Mouse (Mus musculus): ENCODE results near the gene Esrra.
"Not testable (repeated sequence)": the region's sequence is repeated elsewhere in the genome, so short reads cannot be mapped to it uniquely, and the experiment has no call there.

Gene Esrra

DNA sequence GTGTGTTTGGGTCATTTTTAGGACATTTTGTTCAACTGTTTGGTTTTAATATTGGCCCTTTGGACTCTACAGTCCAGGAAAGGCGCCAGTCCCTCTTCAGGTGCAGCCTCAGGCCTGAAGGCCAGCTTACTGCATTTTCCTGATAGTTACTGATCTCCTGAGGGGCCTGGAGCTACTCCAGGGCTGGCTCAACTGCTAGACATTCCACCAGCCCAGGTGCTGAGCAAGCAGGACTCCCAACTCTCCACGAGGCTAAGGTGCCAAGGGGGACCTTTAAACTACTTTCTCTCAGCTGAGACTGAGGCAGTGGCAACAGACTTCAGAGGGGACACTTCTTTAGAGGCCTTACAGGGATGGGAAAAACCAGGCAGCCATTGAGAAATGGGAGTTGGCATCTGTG lies 16.8 kb downstream of the Esrra start:
- no peak for DNase-seq (ENCODE audit: low spot score in 2 of 2)

DNA sequence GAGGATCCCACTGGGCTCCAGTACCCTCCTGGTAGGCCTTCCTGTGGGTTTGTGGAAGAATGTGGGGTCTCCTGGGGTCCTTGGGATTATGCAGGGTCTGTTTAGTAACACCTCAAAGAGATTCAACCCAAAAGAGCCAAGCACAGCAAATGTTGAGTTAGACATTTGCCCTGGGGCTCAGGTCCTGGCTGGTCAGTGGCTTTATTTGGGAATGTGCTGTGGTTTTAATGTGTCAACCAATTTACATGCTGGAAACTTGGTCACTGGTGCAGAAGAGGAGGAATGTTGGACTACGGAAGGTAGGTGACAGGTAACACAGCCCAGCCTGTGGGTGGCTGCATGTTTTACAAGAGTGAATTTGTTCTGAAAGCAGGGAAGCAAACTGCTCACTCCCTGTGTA lies 18.6 kb downstream of the Esrra start:
- no peak for DNase-seq (ENCODE audit: low spot score in 2 of 2)

DNA sequence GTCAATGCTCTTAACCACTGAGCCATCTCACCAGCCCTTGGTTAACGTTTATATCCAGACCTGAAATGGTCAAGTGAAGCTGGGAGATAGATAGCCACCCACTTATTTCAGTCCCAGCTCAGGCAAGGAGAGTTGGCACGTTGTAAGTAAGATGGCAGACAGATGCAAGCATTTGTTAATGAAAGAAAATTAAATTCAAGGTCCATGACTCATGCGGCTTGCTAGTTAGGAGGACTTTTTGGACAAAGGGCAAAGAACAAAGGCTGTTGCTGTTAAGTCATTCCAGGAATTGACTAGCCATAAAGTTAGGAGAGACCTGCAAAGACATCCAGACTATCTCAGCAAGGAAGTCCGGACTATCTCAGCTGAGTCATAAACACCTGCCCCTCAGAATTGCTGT lies 22.0 kb downstream of the Esrra start:
- no peak for DNase-seq (ENCODE audit: low spot score in 2 of 2)

DNA sequence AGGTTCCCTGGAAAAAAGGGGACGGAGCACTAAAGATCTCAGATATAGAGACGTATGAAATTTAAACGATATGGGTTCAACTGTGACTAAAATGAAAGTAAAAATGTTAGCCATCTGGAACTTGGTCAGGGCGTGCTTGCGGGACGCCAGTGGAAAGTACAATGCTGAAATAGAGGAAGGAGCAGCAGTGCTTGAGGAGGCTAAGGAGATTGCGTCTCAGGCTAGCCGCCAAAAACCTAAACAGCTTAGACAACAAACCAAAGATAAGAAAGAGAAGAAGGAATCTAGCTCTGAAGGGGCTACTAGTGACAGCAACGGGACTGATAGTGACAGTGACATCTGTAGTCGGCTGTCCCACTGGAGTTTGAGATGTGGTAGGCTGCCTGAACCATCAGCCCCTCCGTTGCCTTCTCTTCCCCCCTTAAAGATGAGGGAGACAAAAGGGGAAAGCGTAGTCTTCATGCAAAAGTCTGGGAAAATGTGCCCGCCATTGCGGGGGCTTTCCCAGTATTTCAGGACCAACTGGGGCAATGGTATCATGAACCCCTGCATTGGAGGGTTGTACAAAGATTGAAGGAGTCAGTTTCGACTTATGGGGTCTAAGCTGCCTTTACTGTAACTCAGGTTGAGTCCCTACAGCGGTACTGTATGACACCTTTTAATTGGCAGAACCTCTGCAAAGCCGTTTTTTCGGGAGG lies 25.9 kb downstream of the Esrra start:
- not testable (repeated sequence) for DNase-seq (ENCODE audit: low spot score in 2 of 2)

DNA sequence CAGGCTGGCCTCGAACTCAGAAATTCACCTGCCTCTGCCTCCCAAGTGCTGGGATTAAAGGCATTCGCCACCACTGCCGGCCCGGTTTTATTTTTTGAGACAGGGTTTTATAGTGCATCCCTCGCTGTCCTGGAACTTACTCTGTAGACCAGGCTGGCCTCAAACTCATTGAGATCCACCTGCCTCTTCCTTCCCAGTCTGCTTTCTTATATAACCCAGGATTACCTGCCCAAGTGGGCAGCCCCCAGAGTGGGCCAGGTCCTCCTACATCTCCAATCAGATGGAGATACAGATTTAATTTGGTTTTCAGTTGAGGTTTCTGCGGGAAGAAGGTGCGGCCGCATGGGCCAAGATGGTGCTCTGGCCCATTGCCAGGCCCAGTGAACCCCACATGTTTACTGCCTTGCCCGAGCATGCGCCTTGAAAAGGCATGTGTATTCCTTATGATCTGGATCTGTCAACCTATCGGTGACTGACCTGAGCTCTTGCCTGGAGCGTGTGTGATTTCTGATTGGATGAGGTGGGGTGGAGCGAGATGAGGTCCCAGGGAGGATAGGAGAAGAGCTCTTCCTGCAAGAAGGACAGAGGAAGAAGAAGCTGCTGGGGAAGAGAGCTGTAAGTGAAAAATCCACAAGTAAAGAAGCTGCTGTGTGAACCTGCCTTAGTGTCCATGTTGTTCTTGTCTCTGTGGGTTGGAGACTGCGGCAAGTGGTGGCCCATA lies 27.7 kb downstream of the Esrra start:
- DNase-seq (ENCODE audit: low spot score in 2 of 2) = no peak

DNA sequence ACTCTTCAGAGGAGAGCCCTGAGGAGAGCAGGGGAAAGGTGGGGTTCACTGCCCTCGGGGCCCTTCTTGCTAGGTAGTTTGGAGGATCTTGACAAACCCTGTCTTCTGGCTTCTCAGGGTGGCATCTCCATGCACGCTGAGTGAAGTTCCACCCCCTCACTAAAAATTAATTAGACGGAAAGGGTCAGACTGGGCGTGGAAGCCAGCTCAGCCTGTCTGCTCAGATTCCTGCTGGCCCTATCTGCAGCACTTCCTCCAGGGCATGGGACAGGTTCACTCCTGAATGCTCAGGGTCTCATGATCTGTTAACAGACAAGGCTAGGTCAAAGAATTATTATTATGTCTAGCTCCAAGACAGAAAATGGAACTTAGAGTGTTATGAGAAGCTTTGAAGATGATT lies 29.1 kb downstream of the Esrra start:
- DNase-seq (ENCODE audit: low spot score in 2 of 2) = peak; percentile 64 to 66

DNA sequence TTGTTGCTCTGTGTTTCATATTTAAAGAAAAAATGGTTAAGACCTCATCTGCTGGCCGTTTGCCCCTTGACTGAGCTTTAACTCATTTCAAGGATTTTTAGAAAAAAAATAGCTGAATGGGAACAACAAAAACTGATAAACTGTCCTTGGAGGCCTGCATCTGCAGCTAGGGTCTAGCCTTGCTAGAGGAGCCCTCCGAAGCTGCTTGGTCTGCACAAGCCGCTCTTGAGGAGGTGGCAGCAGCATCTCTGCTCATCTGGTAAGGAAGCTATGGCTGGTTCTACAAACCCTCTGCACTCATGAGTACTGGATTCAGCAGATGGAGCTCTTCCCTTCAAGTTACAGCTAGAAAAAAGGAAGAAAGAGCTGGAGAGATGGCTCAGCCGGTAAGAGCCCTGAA lies 43.6 kb downstream of the Esrra start:
- DNase-seq (ENCODE audit: low spot score in 2 of 2) = no peak

DNA sequence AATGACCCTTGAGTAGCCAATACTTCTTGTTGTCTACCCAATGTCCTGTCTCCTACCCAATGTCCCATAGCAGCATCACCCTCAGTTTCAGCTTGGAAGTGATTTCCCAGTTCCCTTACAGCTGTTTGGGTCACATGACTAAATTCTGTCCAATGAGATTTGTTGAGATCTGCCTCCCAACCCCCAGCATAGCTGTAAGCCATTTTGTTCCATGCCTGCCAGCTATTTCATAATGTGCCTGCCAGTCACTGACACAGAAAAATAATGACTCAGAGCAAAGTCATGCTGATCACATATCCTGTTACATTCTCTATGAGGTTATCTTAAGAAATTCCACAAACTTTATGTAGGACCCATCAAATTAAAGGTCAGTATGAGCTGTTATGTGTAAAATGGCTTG lies 44.8 kb downstream of the Esrra start:
- no peak for DNase-seq (ENCODE audit: low spot score in 2 of 2)

DNA sequence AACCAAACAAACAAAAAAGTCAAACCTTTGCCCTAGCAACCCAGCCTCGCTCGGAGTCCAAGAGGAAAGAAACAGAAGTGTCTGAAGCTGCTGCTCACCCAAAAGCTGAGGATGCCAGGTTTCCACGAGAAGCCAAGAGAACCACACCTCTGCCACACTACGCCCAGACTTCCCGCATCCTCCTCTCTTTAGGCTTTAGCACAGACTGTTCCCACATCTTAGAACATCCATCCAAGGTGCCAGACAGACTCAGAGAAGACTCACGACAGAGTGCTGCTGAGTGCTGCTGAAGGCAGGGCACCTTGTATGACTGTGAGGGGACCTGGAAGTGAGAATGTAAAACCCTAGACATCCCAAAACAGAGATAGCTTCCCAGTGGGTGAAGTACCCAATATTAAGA lies 45.8 kb downstream of the Esrra start:
- no peak for DNase-seq (ENCODE audit: low spot score in 2 of 2)

DNA sequence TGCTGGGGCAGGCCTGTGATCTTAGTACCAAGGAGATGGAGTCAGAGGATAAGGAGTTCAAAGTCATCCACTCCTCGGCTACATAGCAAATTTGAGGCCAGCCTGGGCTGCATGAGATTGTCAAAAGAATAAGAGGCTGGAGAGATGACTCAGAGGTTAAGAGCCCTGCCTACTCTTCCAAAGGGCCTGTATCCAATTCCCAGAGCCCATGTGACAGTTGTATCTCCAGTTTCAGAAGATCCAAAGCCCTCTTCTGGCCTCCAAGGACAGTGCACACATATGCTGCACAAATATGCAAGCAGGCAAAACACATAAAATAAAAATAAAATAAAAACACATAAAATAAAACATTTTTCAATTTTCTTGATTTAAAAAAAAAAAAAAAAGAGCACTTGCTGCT lies 47.4 kb downstream of the Esrra start:
- no peak for DNase-seq (ENCODE audit: low spot score in 2 of 2)

DNA sequence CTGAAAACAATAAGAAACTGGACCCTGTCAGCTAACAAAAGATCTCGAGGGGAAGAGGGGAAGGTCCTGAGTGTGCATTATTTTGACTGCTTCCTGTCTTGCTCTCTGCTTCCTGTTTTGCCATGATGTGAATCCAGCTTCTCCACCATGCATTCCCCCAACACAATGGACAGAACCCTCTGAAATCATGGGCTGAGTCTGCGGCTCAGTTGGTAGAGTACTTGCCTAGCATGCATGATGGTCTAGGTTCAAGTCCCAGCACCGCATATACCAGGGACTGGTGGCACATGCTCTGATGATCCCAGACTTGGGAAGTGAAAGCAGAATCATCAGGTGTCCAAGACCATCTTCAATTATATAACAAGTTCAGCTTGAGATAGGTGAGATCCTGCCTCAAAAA lies 48.9 kb downstream of the Esrra start:
- DNase-seq (ENCODE audit: low spot score in 2 of 2) = no peak

DNA sequence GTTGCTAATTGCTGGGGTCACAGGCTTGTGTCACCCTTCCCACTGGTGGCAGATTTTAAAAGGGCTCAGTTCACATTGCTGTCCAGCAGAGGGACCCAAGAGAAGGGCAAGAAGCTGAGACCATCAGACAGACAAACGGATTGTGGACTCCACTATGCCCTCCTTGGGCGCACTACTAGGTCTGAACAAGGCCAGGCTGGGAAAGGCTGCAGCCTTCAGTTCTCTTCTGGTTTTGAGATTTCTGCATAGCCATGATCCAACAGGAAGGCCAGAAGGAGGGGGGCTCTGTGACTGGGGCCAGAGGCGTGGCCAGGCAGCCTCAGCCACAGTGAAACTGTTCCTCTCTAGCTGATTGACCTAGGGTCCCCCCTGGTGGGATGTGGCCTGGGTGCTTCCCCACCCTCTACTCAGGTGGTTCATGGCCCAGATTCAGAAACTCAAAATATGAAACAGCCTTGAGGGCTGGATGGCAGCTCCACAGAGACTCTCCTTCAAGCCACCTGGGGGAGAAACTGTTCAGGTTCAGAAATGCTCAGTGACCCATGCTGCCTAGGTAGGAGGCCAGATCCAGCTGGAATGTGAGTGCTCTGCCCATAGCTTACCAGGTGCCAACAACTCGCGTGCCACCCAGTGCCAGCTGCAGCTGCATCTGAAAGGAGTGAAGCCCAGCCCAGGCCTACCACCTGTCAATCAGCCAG lies 49.9 kb downstream of the Esrra start:
- DNase-seq (ENCODE audit: low spot score in 2 of 2) = peak in 1 of 2 experiments; percentile 31

DNA sequence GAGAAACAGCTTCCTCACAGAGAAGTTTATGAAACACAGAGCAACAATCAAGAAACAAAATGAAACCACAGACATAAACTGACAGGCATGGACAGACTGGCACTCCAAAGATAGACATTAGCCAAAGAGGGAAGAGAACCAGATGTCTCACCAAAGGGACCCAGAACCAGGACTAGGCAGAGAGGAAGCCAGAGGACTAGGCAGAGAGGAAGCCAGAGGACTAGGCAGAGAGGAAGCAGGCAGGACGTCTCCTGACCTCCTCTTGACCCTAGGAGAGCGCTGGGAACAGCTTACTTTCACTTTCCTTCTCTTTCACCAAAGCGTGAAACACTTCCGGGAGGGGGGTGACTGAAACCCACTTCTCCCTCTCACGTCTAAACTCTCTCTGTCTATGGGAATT lies 52.3 kb downstream of the Esrra start:
- peak; percentile 41 to 64 for DNase-seq (ENCODE audit: low spot score in 2 of 2)

DNA sequence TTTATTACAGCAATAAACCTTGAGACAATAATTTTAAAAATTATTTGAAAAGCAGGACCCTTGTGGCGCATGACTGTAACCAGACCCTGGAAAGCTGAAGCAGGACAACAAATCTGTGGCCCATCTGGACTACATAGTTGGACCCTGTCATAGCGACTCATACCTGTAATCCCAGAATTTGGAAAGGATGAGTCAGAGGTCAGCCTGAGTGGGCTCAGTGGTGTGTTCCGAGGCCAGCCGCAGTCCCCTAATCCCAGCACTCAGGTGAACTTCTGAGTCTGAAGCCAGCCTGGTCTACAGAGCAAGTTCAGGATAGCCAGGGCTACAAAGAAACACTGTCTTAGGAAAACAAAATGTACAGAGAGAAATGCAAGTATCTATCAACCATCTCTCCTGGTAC lies 60.2 kb downstream of the Esrra start:
- DNase-seq (ENCODE audit: low spot score in 2 of 2) = no peak
